Mouse (Mus musculus): ENCODE results near the gene Itga8. TPM values are rescaled to one million over a fixed set of nuclear protein-coding genes. Genes with fewer than 3 reads are reported as not detected.

The Itga8 gene
- polyA plus RNA-seq, 1 experiment from 2014 or later: 4.3 TPM

- H3K4me1 ChIP-seq: 0 out of 2 replicates have a peak, but pooled peaks cover 2% of the 10 kb centered on the region
- no peaks in the 10 kb centered on the region for H3K36me3 ChIP-seq
- no peaks in the 10 kb centered on the region for H3K27me3 ChIP-seq (replicated peaks)
- no peak overlapping the region for H3K27ac ChIP-seq (replicated peaks)
- H3K4me2 ChIP-seq: no peak overlapping the region
- no peaks in the 10 kb centered on the region for H3K9me3 ChIP-seq (replicated peaks)
- no peak for ATAC-seq (ENCODE audit: low FRiP score)
- H3K9ac ChIP-seq (replicated peaks): no peak overlapping the region
- 91% methylated on average over 3 of the region's 3 CpGs for WGBS
- no peak overlapping the region for H3K4me3 ChIP-seq (replicated peaks)
Observed at GRCm38 (mm10) chr2:12318715-12319114, 17.0 kb upstream of the Itga8 start.

DNA sequence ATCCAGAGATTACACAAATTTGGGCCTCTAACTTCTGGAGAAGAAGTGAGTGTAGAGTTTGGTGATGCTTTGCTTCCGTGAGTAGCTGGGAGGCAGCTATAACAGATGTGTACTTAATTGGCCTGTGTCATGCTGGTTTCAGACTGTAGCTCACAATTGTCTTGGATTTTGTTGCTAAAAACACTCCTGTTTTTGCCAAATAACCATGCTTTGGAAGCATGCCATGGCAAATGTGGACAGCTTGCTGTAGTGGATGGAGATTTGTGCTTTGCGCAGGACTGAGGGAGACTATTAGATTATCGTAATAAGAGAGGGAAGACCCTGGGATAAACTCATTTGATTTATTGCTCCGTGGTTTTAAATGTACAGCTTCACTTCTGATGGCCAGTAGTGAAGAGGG lies 16.3 kb upstream of the Itga8 start:
- no peak overlapping the region for H3K9ac ChIP-seq (replicated peaks)
- no peak for ATAC-seq (ENCODE audit: low FRiP score)
- no peak overlapping the region for H3K4me3 ChIP-seq (replicated peaks)
- H3K4me2 ChIP-seq: no peak overlapping the region
- WGBS: 79% methylated on average over 4 of the region's 4 CpGs
- no peak overlapping the region for H3K27ac ChIP-seq (replicated peaks)
- H3K36me3 ChIP-seq: no peaks in the 10 kb centered on the region
- 0 out of 2 replicates have a peak, but pooled peaks cover 2% of the 10 kb centered on the region for H3K4me1 ChIP-seq
- no peaks in the 10 kb centered on the region for H3K9me3 ChIP-seq (replicated peaks)
- no peaks in the 10 kb centered on the region for H3K27me3 ChIP-seq (replicated peaks)

GRCm38 (mm10) chr2:12317343-12317742 lies 15.6 kb upstream of the Itga8 start:
- Histone ChIP-seq H3K27me3 (replicated peaks) (no peaks in the 10 kb centered on the region), H3K4me2 (no peak overlapping the region), H3K9me3 (replicated peaks) (no peaks in the 10 kb centered on the region), H3K4me1 (0 out of 2 replicates have a peak, but pooled peaks cover 2% of the 10 kb centered on the region), H3K4me3 (replicated peaks) (no peak overlapping the region), H3K36me3 (no peaks in the 10 kb centered on the region), H3K27ac (replicated peaks) (no peak overlapping the region), H3K9ac (replicated peaks) (no peak overlapping the region)
- 86% methylated on average over 5 of the region's 5 CpGs for WGBS
- no peak for ATAC-seq (ENCODE audit: low FRiP score)

DNA sequence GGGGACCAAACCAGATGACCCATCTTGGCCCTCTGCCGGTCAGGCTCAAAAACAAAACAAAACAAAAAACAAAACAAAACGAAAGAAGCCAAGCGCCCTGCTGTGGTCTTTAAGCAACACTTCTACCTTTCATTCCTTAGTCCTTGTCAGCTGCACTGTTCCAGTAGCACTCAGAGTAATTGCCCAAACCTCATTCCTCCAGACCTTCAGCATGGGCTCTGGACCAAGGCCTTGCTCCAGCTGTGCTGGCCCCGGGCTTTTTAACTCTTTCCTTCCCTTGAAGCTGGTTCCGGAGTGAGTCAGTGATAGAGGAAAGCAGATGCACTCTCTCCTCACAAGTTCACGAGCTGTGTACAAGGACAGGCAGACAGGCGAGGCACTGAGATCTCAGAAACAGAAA lies 14.6 kb upstream of the Itga8 start:
- H3K27ac ChIP-seq (replicated peaks): no peak overlapping the region
- WGBS: 40% methylated on average over 7 of the region's 7 CpGs
- no peak overlapping the region for H3K4me3 ChIP-seq (replicated peaks)
- 0 out of 2 replicates have a peak, but pooled peaks cover 2% of the 10 kb centered on the region for H3K4me1 ChIP-seq
- H3K36me3 ChIP-seq: no peaks in the 10 kb centered on the region
- no peak for ATAC-seq (ENCODE audit: low FRiP score)
- H3K9ac ChIP-seq (replicated peaks): no peak overlapping the region
- H3K4me2 ChIP-seq: no peak overlapping the region
- no peaks in the 10 kb centered on the region for H3K9me3 ChIP-seq (replicated peaks)
- H3K27me3 ChIP-seq (replicated peaks): no peaks in the 10 kb centered on the region

DNA sequence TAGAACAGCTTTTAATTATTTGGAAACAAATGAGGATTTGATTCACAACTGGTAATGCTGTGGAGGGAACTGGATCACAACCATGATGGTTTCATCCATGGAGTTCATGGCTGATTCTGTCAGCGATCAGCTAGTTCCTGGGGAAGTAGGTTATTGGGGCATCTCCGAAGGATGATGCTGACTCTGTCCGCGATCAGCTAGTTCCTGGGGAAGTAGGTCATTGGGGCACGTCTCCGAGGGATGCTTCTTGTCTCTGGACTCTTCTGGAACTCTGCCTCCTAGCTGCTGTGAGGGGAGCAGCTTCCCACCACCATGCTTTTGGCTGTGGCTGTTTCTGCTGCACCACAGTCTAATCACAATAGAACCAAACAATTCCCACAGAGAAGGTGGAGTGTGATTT lies 12.3 kb upstream of the Itga8 start:
- Histone ChIP-seq H3K4me1 (0 out of 2 replicates have a peak, but pooled peaks cover 2% of the 10 kb centered on the region), H3K4me3 (replicated peaks) (no peak overlapping the region), H3K4me2 (no peak overlapping the region), H3K9ac (replicated peaks) (no peak overlapping the region), H3K36me3 (no peaks in the 10 kb centered on the region), H3K27ac (replicated peaks) (no peak overlapping the region), H3K9me3 (replicated peaks) (no peaks in the 10 kb centered on the region), H3K27me3 (replicated peaks) (no peaks in the 10 kb centered on the region)
- WGBS: 82% methylated on average over 6 of the region's 6 CpGs
- ATAC-seq (ENCODE audit: low FRiP score): no peak

- Histone ChIP-seq H3K9me3 (replicated peaks) (no peaks in the 10 kb centered on the region), H3K4me3 (replicated peaks) (no peak overlapping the region), H3K4me2 (no peak overlapping the region), H3K27ac (replicated peaks) (no peak overlapping the region), H3K36me3 (no peaks in the 10 kb centered on the region), H3K4me1 (no peaks in the 10 kb centered on the region), H3K27me3 (replicated peaks) (no peaks in the 10 kb centered on the region), H3K9ac (replicated peaks) (no peak overlapping the region)
- no peak for ATAC-seq (ENCODE audit: low FRiP score)
Observed at GRCm38 (mm10) chr2:12308466-12308865, 6.7 kb upstream of the Itga8 start.

DNA sequence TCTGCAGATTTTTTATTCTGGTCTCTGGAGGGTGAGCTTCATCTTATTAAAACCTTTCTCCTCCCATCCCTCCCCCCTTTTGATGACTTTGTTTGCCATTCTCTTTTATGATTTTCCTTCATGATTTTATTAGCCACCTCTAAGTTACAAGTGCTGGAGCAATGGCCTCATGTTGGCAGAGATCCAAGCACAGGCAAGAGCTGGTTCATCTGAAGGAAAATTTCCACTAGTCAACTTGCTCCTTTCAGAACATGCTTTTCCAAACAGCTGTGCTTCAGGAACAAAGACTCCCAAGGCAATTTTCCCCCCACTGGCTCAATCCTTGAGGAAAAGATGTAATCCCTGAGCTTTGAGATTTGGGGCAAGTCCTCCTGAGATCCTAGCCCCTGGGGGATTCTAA lies 5.6 kb upstream of the Itga8 start:
- H3K4me2 ChIP-seq: no peak overlapping the region
- no peak for ATAC-seq (ENCODE audit: low FRiP score)
- H3K36me3 ChIP-seq: no peaks in the 10 kb centered on the region
- H3K9ac ChIP-seq (replicated peaks): no peak overlapping the region
- H3K4me3 ChIP-seq (replicated peaks): no peak overlapping the region
- H3K9me3 ChIP-seq (replicated peaks): no peaks in the 10 kb centered on the region
- H3K27ac ChIP-seq (replicated peaks): no peak overlapping the region
- H3K4me1 ChIP-seq: no peaks in the 10 kb centered on the region
- no peaks in the 10 kb centered on the region; the same call in 1 of the 2 replicates for H3K27me3 ChIP-seq (replicated peaks)

GRCm38 (mm10) chr2:12305064-12305650 lies 3.4 kb upstream of the Itga8 start:
- Histone ChIP-seq H3K9ac (replicated peaks) (no peak overlapping the region), H3K9me3 (replicated peaks) (no peaks in the 10 kb centered on the region), H3K4me1 (peaks cover 14% of the 10 kb centered on the region; the same call in 1 of the 2 replicates), H3K27me3 (replicated peaks) (peaks cover 12% of the 10 kb centered on the region), H3K4me2 (no peak overlapping the region), H3K36me3 (no peaks in the 10 kb centered on the region), H3K27ac (replicated peaks) (no peak overlapping the region), H3K4me3 (replicated peaks) (no peak overlapping the region)
- no peak for ATAC-seq (ENCODE audit: low FRiP score)
- 86% methylated on average over 9 of the region's 9 CpGs for WGBS

DNA sequence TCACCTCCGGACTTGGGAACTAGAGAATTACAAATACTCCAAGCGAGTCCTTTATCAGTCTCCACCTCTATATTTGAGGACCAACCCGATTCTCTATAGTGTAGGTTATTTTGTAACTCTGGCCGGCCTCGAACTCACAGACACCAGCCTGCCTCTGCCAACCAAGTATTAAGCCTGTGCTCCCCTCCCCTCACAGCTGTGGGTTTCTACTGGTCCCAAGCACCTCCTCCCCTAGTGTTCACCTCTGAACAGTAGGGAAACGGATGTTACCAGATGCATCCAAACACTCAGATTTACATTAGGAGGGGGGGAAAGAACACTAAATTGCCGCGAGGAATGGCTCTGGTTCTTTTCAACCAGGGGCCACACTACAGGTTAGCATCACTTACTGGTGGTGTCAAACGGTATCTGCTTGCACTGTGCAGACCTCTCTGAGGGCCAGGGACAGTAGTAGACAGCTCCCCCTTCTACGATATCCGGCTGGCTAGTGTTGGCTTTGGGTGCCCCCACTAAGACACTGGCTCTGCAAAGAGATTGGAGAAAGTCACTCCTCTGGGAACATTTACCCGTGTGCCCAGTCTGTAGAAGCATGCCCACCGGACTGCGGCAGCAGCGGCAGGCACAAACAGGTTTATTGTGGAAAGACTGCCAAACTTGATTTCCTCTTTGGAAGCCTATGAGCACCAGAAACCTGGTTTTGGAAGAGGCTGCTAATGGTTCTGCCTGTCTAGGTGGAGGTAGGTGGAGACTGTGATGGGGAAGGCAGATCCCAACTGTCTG lies 1.1 kb downstream of the Itga8 start:
- Histone ChIP-seq H3K27ac (replicated peaks) (no peak overlapping the region), H3K4me2 (peak overlapping the region; percentile 91), H3K36me3 (no peaks in the 10 kb centered on the region), H3K9me3 (replicated peaks) (no peaks in the 10 kb centered on the region), H3K4me1 (peaks cover 14% of the 10 kb centered on the region; the same call in 1 of the 2 replicates), H3K4me3 (replicated peaks) (peak overlapping the region; percentile 72), H3K27me3 (replicated peaks) (peaks cover 12% of the 10 kb centered on the region), H3K9ac (replicated peaks) (peak overlapping the region; percentile 70)
- 74% methylated on average over 15 of the region's 15 CpGs for WGBS
- ATAC-seq (ENCODE audit: low FRiP score): peak; percentile 8; the same call in 1 of the 2 replicates

GRCm38 (mm10) chr2:12297287-12297686 lies 4.4 kb downstream of the Itga8 start:
- Histone ChIP-seq H3K9me3 (replicated peaks) (no peaks in the 10 kb centered on the region), H3K27me3 (replicated peaks) (peaks cover 12% of the 10 kb centered on the region), H3K9ac (replicated peaks) (no peak overlapping the region), H3K4me3 (replicated peaks) (no peak overlapping the region), H3K4me2 (no peak overlapping the region), H3K36me3 (no peaks in the 10 kb centered on the region), H3K4me1 (peaks cover 14% of the 10 kb centered on the region; the same call in 1 of the 2 replicates), H3K27ac (replicated peaks) (no peak overlapping the region)
- WGBS: 78% methylated on average over 5 of the region's 5 CpGs
- ATAC-seq (ENCODE audit: low FRiP score): no peak

DNA sequence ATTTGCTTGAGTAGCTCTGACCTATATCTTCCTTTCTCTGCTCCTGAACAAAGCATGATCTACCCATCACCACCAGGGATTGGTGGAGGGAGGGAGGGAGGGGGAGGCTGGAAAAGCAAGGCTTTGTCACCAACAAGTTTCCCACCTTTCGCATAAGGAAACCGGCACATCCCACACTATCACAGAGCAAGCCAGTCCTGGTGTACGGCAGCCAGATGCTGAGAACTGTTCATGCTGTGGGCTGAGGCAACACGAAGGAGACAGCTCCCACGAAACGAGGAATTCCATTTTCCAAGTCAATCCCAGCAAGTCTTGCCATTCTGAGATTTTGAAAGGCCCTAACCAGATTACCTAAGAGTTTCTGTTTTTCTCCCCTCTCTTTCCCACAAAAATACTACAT lies 6.6 kb downstream of the Itga8 start:
- Histone ChIP-seq H3K4me2 (no peak overlapping the region), H3K9ac (replicated peaks) (no peak overlapping the region), H3K4me1 (no peaks in the 10 kb centered on the region), H3K36me3 (no peaks in the 10 kb centered on the region), H3K9me3 (replicated peaks) (no peaks in the 10 kb centered on the region), H3K27ac (replicated peaks) (no peak overlapping the region), H3K4me3 (replicated peaks) (no peak overlapping the region), H3K27me3 (replicated peaks) (no peaks in the 10 kb centered on the region; the same call in 1 of the 2 replicates)
- 92% methylated on average over 6 of the region's 6 CpGs for WGBS
- ATAC-seq (ENCODE audit: low FRiP score): no peak

GRCm38 (mm10) chr2:12294060-12294459 lies 7.7 kb downstream of the Itga8 start:
- no peak overlapping the region for H3K4me2 ChIP-seq
- no peak overlapping the region for H3K4me3 ChIP-seq (replicated peaks)
- WGBS: 84% methylated on average over 3 of the region's 3 CpGs
- H3K36me3 ChIP-seq: no peaks in the 10 kb centered on the region
- H3K27me3 ChIP-seq (replicated peaks): no peaks in the 10 kb centered on the region
- H3K4me1 ChIP-seq: no peaks in the 10 kb centered on the region
- H3K9me3 ChIP-seq (replicated peaks): no peaks in the 10 kb centered on the region
- H3K9ac ChIP-seq (replicated peaks): no peak overlapping the region
- ATAC-seq (ENCODE audit: low FRiP score): no peak
- no peak overlapping the region for H3K27ac ChIP-seq (replicated peaks)
